Comparison of ENCODE assay signal across 10 mouse cellular contexts in genomic region chr9:69477195-69477823, GRCm38 (mm10). TPM values are rescaled to one million over a fixed set of nuclear protein-coding genes. Genes with fewer than 3 reads are reported as not detected.
DNase-seq lines count a peak whose midpoint lies in the region; ATAC-seq and TF ChIP-seq lines count a peak whose summit lies in the region.
"Had no signal": no experiment of that assay in that cellular context is flagged by ENCODE, and none has a peak within 500 bp of the region (broad histone marks: within the 10 kb centered on the region; RNA-seq: fewer than 3 reads in every experiment).

No protein-coding gene starts in this region.

- H3K4me1 ChIP-seq in lung, embryonic 14.5 days (ENCODE audit: insufficient read depth): peaks cover 5% of the 10 kb centered on the region; the same call in 1 of the 2 replicates
- peaks cover 37% of the 10 kb centered on the region for H3K4me1 ChIP-seq in heart, postnatal 0 days (ENCODE audit: control insufficient read depth, insufficient read depth)
- no peaks in the 10 kb centered on the region for H3K4me1 ChIP-seq in small intestine, adult 2 months (ENCODE audit: control insufficient read depth, insufficient read depth, insufficient read length, low read length)

- H3K36me3 ChIP-seq in lung, embryonic 14.5 days (ENCODE audit: insufficient read depth): peaks cover 55% of the 10 kb centered on the region
- peaks cover 73% of the 10 kb centered on the region for H3K36me3 ChIP-seq in heart, postnatal 0 days (replicated peaks; ENCODE audit: control insufficient read depth, insufficient read depth, low read length)
- peaks cover 81% of the 10 kb centered on the region for H3K36me3 ChIP-seq in small intestine, adult 2 months (ENCODE audit: control insufficient read depth, insufficient read depth, low read length)

- TF ChIP-seq CTCF in lung, embryonic 14.5 days (IDR thresholded peaks at IDR 0.05; ENCODE audit: low read depth): no peak
- TF ChIP-seq CTCF in heart, postnatal 0 days (IDR thresholded peaks at IDR 0.05; ENCODE audit: low read depth): no peak
- TF ChIP-seq CTCF in small intestine, adult 2 months (IDR thresholded peaks at IDR 0.05; ENCODE audit: extremely low read depth, insufficient read length, insufficient replicate concordance, low read depth, low read length): no peak

- TF ChIP-seq POLR2A in small intestine, adult 2 months (IDR thresholded peaks at IDR 0.05; ENCODE audit: low read depth, low read length): no peak

- WGBS in lung, embryonic 14.5 days: 56% methylated on average over 14 of the region's 14 CpGs
- 21% methylated on average over 14 of the region's 14 CpGs for WGBS in heart, postnatal 0 days
- WGBS in small intestine, adult 2 months: 75% methylated on average over 14 of the region's 14 CpGs

- H3K4me2 ChIP-seq in lung, embryonic 14.5 days: no peak overlapping the region
- 0 out of 2 replicates have a peak overlapping the region, but pooled peaks have one; percentile 10 for H3K4me2 ChIP-seq in heart, postnatal 0 days (ENCODE audit: low read depth, low read length)

- no peak overlapping the region for H3K27ac ChIP-seq in lung, embryonic 14.5 days (ENCODE audit: low read depth)
- H3K27ac ChIP-seq in heart, postnatal 0 days (ENCODE audit: low read depth): peak overlapping the region; percentile 79
- peak overlapping the region; percentile 22; the same call in 1 of the 2 replicates for H3K27ac ChIP-seq in small intestine, adult 2 months (ENCODE audit: insufficient read depth, low read depth, low read length)

- no peak overlapping the region for H3K4me3 ChIP-seq in lung, embryonic 14.5 days (ENCODE audit: low read depth, low read length)
- H3K4me3 ChIP-seq in heart, postnatal 0 days (ENCODE audit: low read depth, low read length): no peak overlapping the region
- no peak overlapping the region for H3K4me3 ChIP-seq in small intestine, adult 2 months (ENCODE audit: low read depth, low read length)

- no peaks in the 10 kb centered on the region for H3K9me3 ChIP-seq in lung, embryonic 14.5 days (ENCODE audit: low read depth, low read length)
- no peaks in the 10 kb centered on the region for H3K9me3 ChIP-seq in heart, postnatal 0 days (replicated peaks; ENCODE audit: control insufficient read depth, low read length)

- peak; percentile 15 for DNase-seq in lung, embryonic 14.5 days
- no peak for DNase-seq in lung, adult 18-20 months
- peak; percentile 29 to 35 for DNase-seq in gastrocnemius, adult 8-10 months (ENCODE audit: low spot score in 2 of 2)
- DNase-seq in heart, postnatal 0 days (ENCODE audit: low spot score): peak; percentile 75
- DNase-seq in ovary, postnatal 36 days (ENCODE audit: low spot score): no peak
- DNase-seq in thymus, postnatal 0 days (ENCODE audit: low spot score): no peak
- DNase-seq in urinary bladder, adult 18-20 months (ENCODE audit: low spot score in 2 of 2): no peak

- H3K9ac ChIP-seq in lung, embryonic 14.5 days: no peak overlapping the region
- 0 out of 2 replicates have a peak overlapping the region, but pooled peaks have one; percentile 12 for H3K9ac ChIP-seq in heart, postnatal 0 days (replicated peaks; ENCODE audit: low read depth, low read length)

- H3K27me3 ChIP-seq in lung, embryonic 14.5 days (ENCODE audit: insufficient read depth, low read length): no peaks in the 10 kb centered on the region
- no peaks in the 10 kb centered on the region for H3K27me3 ChIP-seq in heart, postnatal 0 days (ENCODE audit: control insufficient read depth, insufficient read depth, low read length)
- no peaks in the 10 kb centered on the region for H3K27me3 ChIP-seq in small intestine, adult 2 months (ENCODE audit: control insufficient read depth, insufficient read depth, low read length)

- no peak for ATAC-seq in lung, embryonic 14.5 days (ENCODE audit: insufficient read depth)
- ATAC-seq in heart, postnatal 0 days (ENCODE audit: insufficient read depth, low read depth): peak; percentile 52
- ATAC-seq: forebrain, embryonic 14.5 days; inflammation-experienced regulatory T-cells, adult 6 months had no signal

- 0 out of 2 replicates have a peak, but pooled peaks have one; percentile 35 for TF ChIP-seq EP300 in heart, postnatal 0 days (IDR thresholded peaks at IDR 0.05; ENCODE audit: low read depth)

RNA-seq across cellular contexts. Expression of gene Anxa2, which starts 23.9 kb away (rescaled TPM):
- 474 and 484 TPM in 2 replicates for polyA plus RNA-seq in lung, embryonic 14.5 days (2014; fragmentation: Nextera tagmentation; extraction: Ambion mirVana)
- total RNA-seq in gastrocnemius, adult 8-10 months (2022): 10 to 100 TPM; 17.3 to 34.2 (median 28.0) TPM
- total RNA-seq in heart, postnatal 0 days (2014; rRNA removed; ENCODE audit: low replicate concordance): 367 and 369 TPM in 2 replicates
- 268 and 280 TPM in 2 replicates for polyA plus RNA-seq in heart, postnatal 0 days (2015; fragmentation: Nextera tagmentation; extraction: Ambion mirVana)
- 269 and 791 TPM in 2 replicates for polyA plus RNA-seq in small intestine, adult 2 months (2012; rRNA removed)
- 713 and 718 TPM in 2 replicates for polyA plus RNA-seq in thymus, postnatal 0 days (2015; fragmentation: Nextera tagmentation; extraction: Ambion mirVana)

Comparison
In these comparisons a context has a peak if more than half of its experiments do, and no peak if none do; other contexts are left out.
1. DNase-seq: peak in lung, embryonic 14.5 days (single experiment), gastrocnemius, adult 8-10 months (2 of 2) and heart, postnatal 0 days (single experiment); none in lung, adult 18-20 months (0 of 2), ovary, postnatal 36 days (single experiment), thymus, postnatal 0 days (single experiment) and urinary bladder, adult 18-20 months (0 of 2).